Mouse (Mus musculus) limb, embryonic 11.5 days (tissue): Measurements from ENCODE around the gene Gm11096. TPM values are rescaled to one million over a fixed set of nuclear protein-coding genes. Genes with fewer than 3 reads are reported as not detected.

Source experiments
- ATAC-seq: fragments of 200-750 bp; cut with Nextera tagmentation; 2 replicates; pipeline ENCODE4 v1.8.0; 2017; ENCODE audit warnings: low read depth; ENCODE audit not compliant: insufficient number of reproducible peaks, low FRiP score, low TSS enrichment
- DNase-seq: peaks from one replicate; pipeline ENCODE4 v3.0.0-alpha.2; 2015; ENCODE audit warnings: low spot score
- H3K27ac ChIP-seq: fragments of 300-500 bp; sonication (generic); replicated peaks from 2 replicates; pipeline ENCODE4 v1.5.1; 2014; ENCODE audit warnings: low read depth, mild to moderate bottlenecking, low read length
- H3K27me3 ChIP-seq: fragments of 300-500 bp; sonication (generic); 2 replicates; pipeline ENCODE4 v1.6.1; 2014; ENCODE audit warnings: mild to moderate bottlenecking, low read length, mixed read lengths; ENCODE audit not compliant: control insufficient read depth, insufficient read depth
- H3K36me3 ChIP-seq: fragments of 300-500 bp; sonication (generic); 2 replicates; pipeline ENCODE4 v1.6.1; 2014; ENCODE audit warnings: mild to moderate bottlenecking, low read length, moderate library complexity, mixed read lengths; ENCODE audit not compliant: control insufficient read depth, insufficient read depth
- H3K4me1 ChIP-seq: fragments of 300-500 bp; sonication (generic); 2 replicates; pipeline ENCODE4 v1.6.1; 2014; ENCODE audit warnings: low read length, mixed read lengths; ENCODE audit not compliant: control insufficient read depth, insufficient read depth
- H3K4me2 ChIP-seq: fragments of 300-500 bp; sonication (generic); 2 replicates; pipeline ENCODE4 v1.6.1; 2014; ENCODE audit warnings: low read depth, mild to moderate bottlenecking, moderate library complexity; ENCODE audit not compliant: severe bottlenecking
- H3K4me3 ChIP-seq: fragments of 300-500 bp; sonication (generic); 2 replicates; pipeline ENCODE4 v1.5.1; 2014; ENCODE audit warnings: low read depth, low read length
- H3K9ac ChIP-seq: fragments of 300-500 bp; sonication (generic); 2 replicates; pipeline ENCODE4 v1.6.1; 2014; ENCODE audit warnings: mild to moderate bottlenecking, low read length
- H3K9me3 ChIP-seq: fragments of 300-500 bp; sonication (generic); 2 replicates; pipeline ENCODE4 v1.6.1; 2016; ENCODE audit warnings: low read length; ENCODE audit not compliant: control insufficient read depth
- WGBS: fragments of 180-500 bp; shearing (Covaris S2); extraction: QIAGEN DNeasy Blood & Tissue Kit; methylation state at CpG from one replicate; pipeline ENCODE4 v1.1.7; 2014; 5-methylcytosine and 5-hydroxymethylcytosine counted together
- polyA plus RNA-seq: library from polyadenylated mRNA; unstranded; fragments of >200 nt; fragmentation: Nextera tagmentation; extraction: Ambion mirVana; gene quantifications from 2 replicates; pipeline ENCODE4 v1.2.1, GENCODE M21; 2014

Gm11096 gene
- polyA plus RNA-seq, 1 experiment from 2014 or later: not detected

- Histone ChIP-seq H3K4me3 (no peak overlapping the region), H3K9me3 (no peaks in the 10 kb centered on the region), H3K36me3 (no peaks in the 10 kb centered on the region), H3K27me3 (no peaks in the 10 kb centered on the region), H3K4me1 (no peaks in the 10 kb centered on the region), H3K9ac (no peak overlapping the region), H3K4me2 (no peak overlapping the region), H3K27ac (no peak overlapping the region)
- DNase-seq: no peak
- no peak for ATAC-seq
- WGBS: 88% methylated on average over 6 of the region's 6 CpGs
These were observed 25.0 kb upstream of the Gm11096 start for GRCm38 (mm10) chr17:81416361-81417114.

- no peak overlapping the region for H3K4me2 ChIP-seq
- H3K27ac ChIP-seq: no peak overlapping the region
- H3K9ac ChIP-seq: no peak overlapping the region
- peaks cover 6% of the 10 kb centered on the region for H3K4me1 ChIP-seq
- no peaks in the 10 kb centered on the region for H3K9me3 ChIP-seq
- no peak overlapping the region for H3K4me3 ChIP-seq
- ATAC-seq (no peak), DNase-seq (no peak)
- H3K27me3 ChIP-seq: no peaks in the 10 kb centered on the region
- whole genome bisulfite sequencing: 83% methylated on average over 10 of the region's 10 CpGs
- H3K36me3 ChIP-seq: no peaks in the 10 kb centered on the region
These were observed 21.6 kb upstream of the Gm11096 start for GRCm38 (mm10) chr17:81419802-81420459.

- 27% methylated on average over 10 of the region's 10 CpGs for WGBS
- Histone ChIP-seq H3K27ac (no peak overlapping the region), H3K4me1 (peaks cover 6% of the 10 kb centered on the region), H3K9me3 (no peaks in the 10 kb centered on the region), H3K4me2 (no peak overlapping the region), H3K4me3 (no peak overlapping the region), H3K9ac (no peak overlapping the region), H3K36me3 (no peaks in the 10 kb centered on the region), H3K27me3 (no peaks in the 10 kb centered on the region)
- ATAC-seq: no peak
- DNase-seq: no peak
These were observed 17.2 kb upstream of the Gm11096 start for GRCm38 (mm10) chr17:81424256-81424912.

GRCm38 (mm10) chr17:81427245-81427644 lies 14.3 kb upstream of the Gm11096 start:
- H3K4me2 ChIP-seq: no peak overlapping the region
- H3K4me3 ChIP-seq: no peak overlapping the region
- H3K9me3 ChIP-seq: no peaks in the 10 kb centered on the region
- DNase-seq (no peak), ATAC-seq (no peak)
- whole genome bisulfite sequencing: 85% methylated on average over 7 of the region's 7 CpGs
- no peaks in the 10 kb centered on the region for H3K36me3 ChIP-seq
- H3K27me3 ChIP-seq: no peaks in the 10 kb centered on the region
- peaks cover 6% of the 10 kb centered on the region for H3K4me1 ChIP-seq
- H3K27ac ChIP-seq: no peak overlapping the region
- H3K9ac ChIP-seq: no peak overlapping the region

GRCm38 (mm10) chr17:81432733-81433132 lies 8.8 kb upstream of the Gm11096 start:
- WGBS: 93% methylated on average over 2 of the region's 2 CpGs
- no peak overlapping the region for H3K4me2 ChIP-seq

GRCm38 (mm10) chr17:81433148-81433547 lies 8.4 kb upstream of the Gm11096 start:
- Histone ChIP-seq H3K9me3 (no peaks in the 10 kb centered on the region), H3K4me3 (no peak overlapping the region), H3K36me3 (no peaks in the 10 kb centered on the region), H3K9ac (no peak overlapping the region), H3K4me2 (no peak overlapping the region), H3K27ac (no peak overlapping the region), H3K4me1 (no peaks in the 10 kb centered on the region), H3K27me3 (no peaks in the 10 kb centered on the region)
- 58% methylated on average over 5 of the region's 5 CpGs for WGBS
- DNase-seq (peak; percentile 29), ATAC-seq (no peak)

More at GRCm38 (mm10) chr17:81432733-81433132, 8.8 kb upstream of the Gm11096 start:
- no peaks in the 10 kb centered on the region for H3K9me3 ChIP-seq
- no peaks in the 10 kb centered on the region for H3K36me3 ChIP-seq
- DNase-seq: no peak
- H3K27ac ChIP-seq: no peak overlapping the region
- H3K4me3 ChIP-seq: no peak overlapping the region
- no peaks in the 10 kb centered on the region for H3K27me3 ChIP-seq
- no peak for ATAC-seq
- no peak overlapping the region for H3K9ac ChIP-seq
- no peaks in the 10 kb centered on the region for H3K4me1 ChIP-seq

- no peaks in the 10 kb centered on the region for H3K9me3 ChIP-seq
- no peak for ATAC-seq
- no peaks in the 10 kb centered on the region for H3K36me3 ChIP-seq
- no peak overlapping the region for H3K4me3 ChIP-seq
- H3K9ac ChIP-seq: no peak overlapping the region
- no peak for DNase-seq
- H3K27ac ChIP-seq: no peak overlapping the region
- H3K4me1 ChIP-seq: no peaks in the 10 kb centered on the region
- no peak overlapping the region for H3K4me2 ChIP-seq
- 58% methylated on average over 3 of the region's 3 CpGs for WGBS
- H3K27me3 ChIP-seq: no peaks in the 10 kb centered on the region
These were observed 13.7 kb downstream of the Gm11096 start for GRCm38 (mm10) chr17:81455269-81455668.

- no peak overlapping the region for H3K4me2 ChIP-seq
- DNase-seq: no peak
These were observed 14.4 kb downstream of the Gm11096 start for GRCm38 (mm10) chr17:81455977-81456376.

More at GRCm38 (mm10) chr17:81455977-81456376, 14.4 kb downstream of the Gm11096 start:
- Histone ChIP-seq H3K9me3 (no peaks in the 10 kb centered on the region), H3K9ac (no peak overlapping the region), H3K4me3 (no peak overlapping the region), H3K27ac (no peak overlapping the region), H3K27me3 (no peaks in the 10 kb centered on the region), H3K4me1 (no peaks in the 10 kb centered on the region), H3K36me3 (no peaks in the 10 kb centered on the region)
- 91% methylated on average over 7 of the region's 7 CpGs for WGBS
- ATAC-seq: no peak
